Mouse (Mus musculus): ENCODE measurements around the gene Cep72.
"Not testable (repeated sequence)": the region's sequence is repeated elsewhere in the genome, so short reads cannot be mapped to it uniquely, and the experiment has no call there.

Cep72 gene

GRCm38 (mm10) chr13:74031133-74031532 is 31.0 kb downstream of the Cep72 start:
- no peak for DNase-seq (ENCODE audit: low read depth in 1 of 2, low spot score in 2 of 2)

DNA sequence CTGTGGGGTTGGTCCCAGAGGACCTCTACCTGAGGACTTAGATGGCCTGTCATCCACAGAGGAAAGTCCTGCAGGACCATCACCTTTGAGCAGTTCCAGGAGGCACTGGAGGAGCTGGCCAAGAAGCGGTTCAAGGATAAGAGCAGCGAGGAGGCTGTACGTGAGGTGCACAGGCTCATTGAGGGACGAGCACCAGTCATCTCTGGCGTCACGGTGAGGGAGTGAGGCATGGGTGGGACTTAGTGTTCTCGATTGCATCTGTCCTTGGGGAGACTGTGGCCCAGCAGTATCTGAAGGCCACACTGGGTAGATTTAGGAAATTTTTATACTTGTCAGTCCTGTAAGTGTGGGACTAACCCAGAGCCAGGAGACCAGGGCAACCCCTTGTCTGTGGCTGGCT is 31.4 kb downstream of the Cep72 start:
- DNase-seq (ENCODE audit: low read depth in 1 of 2, low spot score in 2 of 2), result no peak

DNA sequence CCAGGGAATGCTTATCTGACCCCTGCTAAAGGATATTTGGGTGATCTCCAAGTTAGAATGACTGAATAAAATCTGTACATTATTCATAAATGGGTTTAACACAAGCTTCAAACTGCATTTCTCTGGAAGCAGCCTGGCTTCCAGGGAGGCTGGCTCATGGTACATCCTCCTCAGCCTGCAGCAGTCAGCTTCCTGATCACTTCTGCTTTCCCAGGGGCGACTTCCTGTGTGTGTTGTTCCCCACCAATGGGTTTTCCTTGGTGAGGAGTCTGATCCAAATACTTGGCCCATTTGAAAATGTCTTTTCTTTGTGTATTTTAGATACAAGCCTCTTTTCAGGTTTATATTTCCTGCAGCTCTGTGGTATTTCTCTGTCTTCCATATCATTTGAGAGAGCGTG is 33.1 kb downstream of the Cep72 start:
- no peak for DNase-seq (ENCODE audit: low read depth in 1 of 2, low spot score in 2 of 2)

DNA sequence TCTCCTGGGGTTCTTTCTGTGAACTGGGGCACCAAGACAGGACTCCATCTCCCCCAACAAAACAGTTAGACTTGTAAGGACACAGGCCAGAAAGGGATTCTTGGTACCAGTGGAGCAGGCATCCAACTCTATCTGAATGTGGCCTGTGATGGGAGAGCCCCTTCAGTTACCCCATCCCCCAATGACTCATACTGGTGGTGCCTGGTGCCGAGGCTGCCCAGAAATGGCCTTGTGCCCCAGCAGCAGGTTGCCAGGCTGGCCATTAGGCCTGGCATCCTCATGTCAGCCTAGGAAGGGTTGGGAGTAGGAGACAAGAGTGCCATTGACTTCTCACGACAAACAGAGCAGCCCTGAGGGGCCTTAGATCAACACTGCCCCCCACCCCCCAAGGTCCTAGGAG is 34.0 kb downstream of the Cep72 start:
- no peak for DNase-seq (ENCODE audit: low read depth in 1 of 2, low spot score in 2 of 2)

DNA sequence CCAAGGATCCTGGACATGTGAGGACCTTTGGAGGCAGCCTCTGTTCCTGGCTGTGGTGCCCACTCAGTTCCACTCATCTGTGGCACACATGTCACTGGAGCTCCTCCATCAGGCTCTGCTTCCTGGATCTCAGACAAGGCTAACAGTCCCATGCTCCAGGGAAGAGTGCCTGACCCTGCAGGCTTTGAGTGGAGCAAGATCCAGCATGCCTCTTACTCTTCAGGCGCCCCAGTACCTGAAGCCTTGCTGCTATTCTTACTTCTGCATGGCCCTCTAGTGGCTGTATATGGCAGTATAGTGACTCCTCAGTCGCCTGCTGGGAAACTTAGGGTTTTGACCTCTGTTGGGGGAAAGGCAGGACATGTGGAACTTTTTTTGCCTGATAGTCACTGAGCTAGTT is 35.9 kb downstream of the Cep72 start:
- DNase-seq (ENCODE audit: low read depth in 1 of 2, low spot score in 2 of 2), result no peak

- no peak for DNase-seq (ENCODE audit: low read depth in 1 of 2, low spot score in 2 of 2)
Observed at GRCm38 (mm10) chr13:74025151-74026081, 36.7 kb downstream of the Cep72 start.

DNA sequence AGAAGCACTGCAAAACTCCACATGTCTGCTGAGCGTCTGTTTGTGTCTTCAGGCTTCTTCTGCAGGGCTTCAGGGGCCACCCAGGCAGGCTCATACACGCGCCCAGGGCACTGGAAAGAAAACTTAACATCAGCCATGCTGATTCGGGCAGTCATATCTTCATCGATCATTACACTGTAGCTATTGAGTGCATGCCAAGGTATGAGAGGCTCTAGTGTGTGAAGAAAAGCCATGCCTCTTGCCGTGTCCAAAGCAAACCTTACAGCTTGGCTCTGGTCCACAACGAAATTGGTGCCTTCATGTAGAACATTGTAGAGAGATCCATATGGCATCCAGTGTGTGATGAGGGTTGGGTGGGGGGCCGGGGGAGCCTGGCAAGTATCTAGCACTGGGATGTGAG is 43.1 kb downstream of the Cep72 start:
- DNase-seq (ENCODE audit: low read depth in 1 of 2, low spot score in 2 of 2), result not testable (repeated sequence)

GRCm38 (mm10) chr13:74017426-74017825 is 44.7 kb downstream of the Cep72 start:
- no peak for DNase-seq (ENCODE audit: low read depth in 1 of 2, low spot score in 2 of 2)

DNA sequence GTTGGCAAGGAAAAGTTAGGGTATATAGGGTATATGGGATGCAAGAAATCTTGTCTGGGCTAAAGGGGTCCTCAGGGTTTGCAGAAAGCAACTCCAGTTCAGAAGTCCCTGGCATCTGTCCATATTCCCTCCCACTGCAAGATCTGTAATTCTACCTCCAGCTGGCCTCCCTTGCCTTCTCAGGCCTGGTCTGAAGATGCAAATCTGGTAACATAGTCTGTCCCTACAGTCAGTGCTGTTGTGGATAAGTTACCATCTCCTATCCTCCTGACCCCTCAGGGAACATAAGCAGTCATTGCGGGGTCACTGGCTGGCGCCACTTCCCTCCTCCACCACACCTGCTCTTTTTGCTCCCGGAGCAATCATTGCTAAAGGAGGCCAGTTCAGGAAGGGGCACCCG is 46.2 kb downstream of the Cep72 start:
- no peak for DNase-seq (ENCODE audit: low read depth in 1 of 2, low spot score in 2 of 2)

GRCm38 (mm10) chr13:74010678-74011077 is 51.4 kb downstream of the Cep72 start:
- no peak for DNase-seq (ENCODE audit: low read depth in 1 of 2, low spot score in 2 of 2)

GRCm38 (mm10) chr13:74009791-74010614 is 52.1 kb downstream of the Cep72 start:
- no peak for DNase-seq (ENCODE audit: low read depth in 1 of 2, low spot score in 2 of 2)

GRCm38 (mm10) chr13:74008948-74009718 is 53.0 kb downstream of the Cep72 start, which contains the start of gene Tppp:
Gene Tppp (plus strand): TSS chr13:74009407.
- DNase-seq (ENCODE audit: low read depth in 1 of 2, low spot score in 2 of 2), result peak; percentile 66 to 70

DNA sequence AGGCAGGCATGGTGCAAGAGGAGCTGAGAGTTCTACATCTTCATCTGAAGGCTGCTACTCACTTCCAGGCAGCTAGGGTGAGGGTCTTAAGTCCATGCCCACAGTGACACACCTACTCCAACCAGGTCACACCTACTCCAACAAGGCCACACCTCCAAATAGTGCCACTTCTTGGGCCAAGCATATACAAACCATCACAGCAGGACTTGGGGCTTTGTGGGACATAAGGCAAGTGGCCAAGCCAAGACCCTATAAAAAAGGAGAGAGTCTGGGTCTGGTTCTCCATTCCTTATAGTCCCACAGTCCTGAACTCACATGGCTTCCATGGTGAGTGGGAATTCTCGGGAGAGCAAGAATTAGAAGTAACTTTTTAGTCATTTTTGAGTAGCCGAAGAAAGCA is 53.9 kb downstream of the Cep72 start:
- not testable (repeated sequence) for DNase-seq (ENCODE audit: low read depth in 1 of 2, low spot score in 2 of 2)

- DNase-seq (ENCODE audit: low read depth in 1 of 2, low spot score in 2 of 2), result not testable (repeated sequence)
Observed at GRCm38 (mm10) chr13:74006881-74007280, 55.2 kb downstream of the Cep72 start.

DNA sequence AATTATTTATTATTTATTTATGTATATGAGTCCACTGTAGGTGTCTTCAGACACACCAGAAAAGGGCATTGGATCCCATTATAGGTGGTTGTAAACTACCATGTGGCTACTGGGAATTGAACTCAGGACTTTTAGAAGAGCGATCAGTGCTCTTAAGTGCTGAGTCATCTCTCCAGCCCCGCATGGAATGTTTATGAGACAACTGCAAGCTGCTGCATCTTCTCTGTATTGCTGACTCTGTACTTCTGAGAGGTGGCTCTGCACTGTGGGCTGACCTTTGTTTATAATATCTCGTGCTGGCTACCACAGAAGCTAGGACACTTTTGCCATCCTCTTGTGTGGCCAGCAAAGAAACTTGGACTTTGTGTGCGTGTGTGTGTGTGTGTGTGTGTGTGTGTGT is 60.6 kb downstream of the Cep72 start:
- no peak for DNase-seq (ENCODE audit: low read depth in 1 of 2, low spot score in 2 of 2)

DNA sequence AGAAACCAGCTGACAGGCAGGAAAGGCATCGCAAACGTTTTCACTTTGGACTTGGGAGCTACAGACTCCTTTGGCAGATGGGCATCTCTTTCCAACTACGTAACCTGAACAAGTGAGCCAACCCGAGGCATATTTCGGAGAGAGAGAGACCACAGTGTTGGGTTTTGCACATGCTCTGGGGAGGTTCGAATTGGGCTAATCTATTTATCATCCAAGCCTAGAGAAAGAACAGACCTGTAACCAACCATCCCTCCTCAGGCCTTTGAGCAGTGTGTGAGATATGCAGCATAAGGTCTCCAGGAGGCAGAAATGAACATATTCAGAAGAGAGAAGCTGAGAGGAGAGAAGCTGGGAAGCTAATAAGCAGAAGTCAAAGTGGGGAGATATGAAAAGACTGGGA is 61.1 kb downstream of the Cep72 start:
- no peak for DNase-seq (ENCODE audit: low read depth in 1 of 2, low spot score in 2 of 2)

GRCm38 (mm10) chr13:74000519-74000918 is 61.6 kb downstream of the Cep72 start:
- no peak for DNase-seq (ENCODE audit: low read depth in 1 of 2, low spot score in 2 of 2)

DNA sequence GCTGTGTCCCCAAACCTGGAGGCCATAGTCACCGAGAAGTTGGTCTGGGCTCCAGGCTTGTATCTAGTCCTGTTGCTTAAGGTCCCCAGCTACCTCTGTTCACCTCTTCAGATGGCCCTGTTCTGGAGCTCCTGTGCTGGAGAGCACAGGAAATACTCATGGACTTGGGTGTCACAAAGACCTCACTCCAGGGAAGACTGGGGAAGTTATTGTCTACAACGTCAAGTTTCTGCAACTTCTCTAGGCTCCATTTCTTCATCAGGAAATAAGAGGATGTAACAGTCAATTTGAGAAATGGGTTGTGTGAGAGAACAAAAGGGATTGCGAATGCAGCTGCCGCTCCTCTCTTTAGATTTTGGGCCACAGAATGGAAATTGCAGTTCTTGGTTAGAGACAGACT is 65.6 kb downstream of the Cep72 start:
- DNase-seq (ENCODE audit: low read depth in 1 of 2, low spot score in 2 of 2), result no peak

DNA sequence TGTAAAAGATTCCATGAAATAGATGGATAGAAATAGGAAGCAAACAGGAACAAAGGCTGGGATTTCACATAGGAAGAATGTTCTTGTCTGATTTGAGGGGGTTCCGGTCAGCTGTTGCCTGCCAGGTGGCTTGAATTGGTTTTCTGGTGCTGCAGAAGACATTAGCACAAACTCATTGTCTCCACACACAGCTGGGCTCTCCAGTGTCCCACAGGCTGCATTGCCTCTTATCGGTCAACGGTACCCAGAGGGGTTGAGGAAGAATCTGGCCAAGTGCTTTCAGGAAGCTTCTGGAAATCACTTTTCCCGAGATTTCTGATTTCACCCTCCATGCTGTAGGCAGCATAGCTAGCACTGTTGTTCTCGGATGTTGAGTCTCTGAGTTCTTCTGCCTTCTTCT is 70.8 kb downstream of the Cep72 start:
- DNase-seq (ENCODE audit: low read depth in 1 of 2, low spot score in 2 of 2), result no peak

GRCm38 (mm10) chr13:73990761-73991160 is 71.3 kb downstream of the Cep72 start:
- DNase-seq (ENCODE audit: low read depth in 1 of 2, low spot score in 2 of 2), result no peak

DNA sequence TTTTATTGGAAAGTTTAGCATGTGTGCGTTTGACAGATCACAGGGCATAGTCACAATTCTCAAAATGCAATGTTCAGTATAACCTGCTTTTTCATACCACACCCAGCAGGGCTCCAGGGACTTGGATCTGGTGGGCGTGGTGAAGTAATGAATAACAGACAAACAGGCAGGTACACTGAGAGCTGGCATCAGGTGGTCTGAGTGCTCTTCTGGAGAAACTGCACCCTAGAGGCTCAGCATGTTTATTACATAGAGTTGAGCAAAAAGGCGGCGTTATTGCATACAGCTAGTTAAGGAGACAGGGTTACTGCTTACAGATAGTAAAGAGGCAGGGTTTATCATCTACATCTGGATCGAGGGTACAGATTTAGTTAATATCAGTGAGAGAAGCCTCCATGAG is 71.8 kb downstream of the Cep72 start:
- DNase-seq (ENCODE audit: low read depth in 1 of 2, low spot score in 2 of 2), result no peak
